In the genomic region with DNA sequence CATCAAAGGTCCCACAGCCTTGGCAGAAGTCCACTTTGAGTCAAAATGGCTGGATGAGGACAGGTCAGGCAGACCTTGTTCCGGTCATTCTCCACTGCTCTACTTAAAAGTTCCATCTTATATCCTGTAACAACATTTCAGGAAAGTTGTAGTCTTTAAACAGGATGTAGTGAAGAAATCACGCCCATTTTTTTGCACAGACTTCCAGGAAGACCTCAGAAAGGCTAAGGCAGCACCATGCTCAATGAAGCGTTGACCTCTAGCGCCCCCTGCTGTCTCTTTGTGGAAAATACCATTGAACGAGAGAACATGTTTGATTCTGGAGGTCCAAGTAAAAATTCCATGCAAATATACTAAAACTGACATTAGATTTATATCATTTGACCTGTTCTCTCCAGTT, we compare ENCODE assay signal across 8 mouse cellular contexts. TPM values are rescaled to one million over a fixed set of nuclear protein-coding genes. Genes with fewer than 3 reads are reported as not detected.
DNase-seq lines count a peak whose midpoint lies in the region; ATAC-seq and TF ChIP-seq lines count a peak whose summit lies in the region.

No protein-coding gene starts in this region.

- H3K9me3 ChIP-seq in embryonic facial prominence, embryonic 11.5 days (replicated peaks; ENCODE audit: control insufficient read depth, low read length) = no peaks in the 10 kb centered on the region
- no peaks in the 10 kb centered on the region for H3K9me3 ChIP-seq in heart, embryonic 12.5 days (replicated peaks)
- H3K9me3 ChIP-seq in liver, embryonic 14.5 days (ENCODE audit: control insufficient read depth, low read length) = no peaks in the 10 kb centered on the region

- H3K27me3 ChIP-seq in embryonic facial prominence, embryonic 11.5 days (ENCODE audit: control insufficient read depth, insufficient read depth, low read length) = no peaks in the 10 kb centered on the region
- H3K27me3 ChIP-seq in heart, embryonic 12.5 days (replicated peaks) = peaks cover 11% of the 10 kb centered on the region; the same call in 1 of the 2 replicates
- no peaks in the 10 kb centered on the region for H3K27me3 ChIP-seq in liver, embryonic 14.5 days (ENCODE audit: control insufficient read depth, insufficient read depth, low read length)

- no peak overlapping the region for H3K4me3 ChIP-seq in embryonic facial prominence, embryonic 11.5 days (ENCODE audit: low read depth, low read length)
- H3K4me3 ChIP-seq in heart, embryonic 12.5 days = no peak overlapping the region
- no peak overlapping the region for H3K4me3 ChIP-seq in liver, embryonic 14.5 days (ENCODE audit: insufficient read depth in 1 of 2, low read depth in 2 of 2, low read length in 2 of 2)

- TF ChIP-seq EP300 in liver, embryonic 14.5 days (IDR thresholded peaks at IDR 0.05; ENCODE audit: low read depth) = no peak

- 20% methylated on average over 5 of the region's 5 CpGs for WGBS in embryonic facial prominence, embryonic 11.5 days
- WGBS in heart, embryonic 12.5 days = 16% methylated on average over 5 of the region's 5 CpGs
- WGBS in liver, embryonic 14.5 days (ENCODE audit: insufficient replicate concordance) = 13% methylated on average over 5 of the region's 5 CpGs

- no peaks in the 10 kb centered on the region for H3K36me3 ChIP-seq in embryonic facial prominence, embryonic 11.5 days (replicated peaks; ENCODE audit: control insufficient read depth, insufficient read depth, low read depth, low read length)
- no peaks in the 10 kb centered on the region for H3K36me3 ChIP-seq in heart, embryonic 12.5 days
- no peaks in the 10 kb centered on the region for H3K36me3 ChIP-seq in liver, embryonic 14.5 days (replicated peaks; ENCODE audit: control insufficient read depth, insufficient read depth, low read depth)

- DNase-seq in CD8-positive naive resting alpha-beta T cell, adult 2 months (ENCODE audit: low read depth in 2 of 2, low spot score in 2 of 2) = peak; percentile 48 to 58
- peak; percentile 76 to 83 for DNase-seq in adrenal gland, postnatal 36 days
- peak; percentile 90 for DNase-seq in embryonic facial prominence, embryonic 11.5 days (ENCODE audit: low spot score)
- peak; percentile 82 for DNase-seq in kidney, postnatal 14 days
- DNase-seq in liver, embryonic 14.5 days (ENCODE audit: low read depth in 3 of 3, low spot score in 3 of 3) = peak; percentile 26 to 46 (median 34)
- DNase-seq in retina, postnatal 1 day = peak; percentile 85
- DNase-seq in urinary bladder, adult 18-20 months (ENCODE audit: low spot score in 2 of 2) = peak; percentile 29 to 56

- H3K9ac ChIP-seq in embryonic facial prominence, embryonic 11.5 days (replicated peaks; ENCODE audit: low read length) = no peak overlapping the region
- H3K9ac ChIP-seq in heart, embryonic 12.5 days = no peak overlapping the region
- no peak overlapping the region for H3K9ac ChIP-seq in liver, embryonic 14.5 days (replicated peaks)

- no peak overlapping the region for H3K4me2 ChIP-seq in embryonic facial prominence, embryonic 11.5 days (ENCODE audit: low read depth, low read length)
- H3K4me2 ChIP-seq in heart, embryonic 12.5 days = no peak overlapping the region
- no peak overlapping the region for H3K4me2 ChIP-seq in liver, embryonic 14.5 days (ENCODE audit: low read depth)

- ATAC-seq in embryonic facial prominence, embryonic 11.5 days (replicated peaks; ENCODE audit: insufficient number of reproducible peaks, low FRiP score, low TSS enrichment, low read depth) = no peak
- peak; percentile 25; the same call in 1 of the 2 replicates for ATAC-seq in heart, embryonic 12.5 days (ENCODE audit: insufficient number of reproducible peaks, low FRiP score)
- no peak for ATAC-seq in liver, embryonic 14.5 days (ENCODE audit: insufficient read depth)

- no peak overlapping the region for H3K27ac ChIP-seq in embryonic facial prominence, embryonic 11.5 days (replicated peaks; ENCODE audit: low read depth, low read length)
- no peak overlapping the region for H3K27ac ChIP-seq in heart, embryonic 12.5 days (ENCODE audit: poor library complexity, severe bottlenecking)
- no peak overlapping the region for H3K27ac ChIP-seq in liver, embryonic 14.5 days

- peak; percentile 81 for TF ChIP-seq CTCF in liver, embryonic 14.5 days (IDR thresholded peaks at IDR 0.05; ENCODE audit: low read depth)

- no peaks in the 10 kb centered on the region for H3K4me1 ChIP-seq in embryonic facial prominence, embryonic 11.5 days (ENCODE audit: control insufficient read depth, insufficient read depth, low read length)
- H3K4me1 ChIP-seq in heart, embryonic 12.5 days (replicated peaks) = peaks cover 5% of the 10 kb centered on the region
- 0 out of 4 replicates have a peak, but pooled peaks cover 0 to under 1% of the 10 kb centered on the region in 2 experiments for H3K4me1 ChIP-seq in liver, embryonic 14.5 days (replicated peaks; ENCODE audit: control insufficient read depth in 2 of 2, insufficient read depth in 2 of 2, low read length in 1 of 2)

RNA-seq across cellular contexts. Expression of gene Tmem14a, which starts 56.6 kb away (rescaled TPM):
- 1 to 10 TPM; 5.0 to 6.7 TPM for total RNA-seq in adrenal gland, postnatal 36 days (2021)
- polyA plus RNA-seq in embryonic facial prominence, embryonic 11.5 days (2014; fragmentation: Nextera tagmentation; extraction: Ambion mirVana) = 9.3 and 11.8 TPM in 2 replicates
- 10.3 and 12.0 TPM in 2 replicates for polyA plus RNA-seq in heart, embryonic 12.5 days (2016; fragmentation: Nextera tagmentation; extraction: Ambion mirVana)
- 2.4 and 2.7 TPM in 2 replicates for polyA plus RNA-seq in liver, embryonic 14.5 days (2012; rRNA removed)
- 2.9 and 4.0 TPM in 2 replicates for polyA plus RNA-seq in liver, embryonic 14.5 days (2014; fragmentation: Nextera tagmentation; extraction: Ambion mirVana)

Comparison
In these comparisons a context has a peak if more than half of its experiments do, and no peak if none do; other contexts are left out.
1. DNase-seq: peak in every context shown above with its lines; median percentile 90 in embryonic facial prominence, embryonic 11.5 days; 85 in retina, postnatal 1 day; 82 in kidney, postnatal 14 days; 80 in adrenal gland, postnatal 36 days; 53 in CD8-positive naive resting alpha-beta T cell, adult 2 months; 42 in urinary bladder, adult 18-20 months; 34 in liver, embryonic 14.5 days.